Mouse (Mus musculus) erythroblast, embryonic 14.5 days (primary cell): ENCODE results near the gene Gmds.

Experiments used
- GATA1 ChIP-seq: IDR thresholded peaks from 2 replicates; pipeline ENCODE4 v1.6.1; 2012; ENCODE audit warnings: low read length, inconsistent platforms, mixed read lengths
- TAL1 ChIP-seq: IDR thresholded peaks from 3 replicates; pipeline ENCODE4 v1.6.1; 2012; ENCODE audit warnings: low read length, inconsistent platforms, mixed read lengths

DNA sequence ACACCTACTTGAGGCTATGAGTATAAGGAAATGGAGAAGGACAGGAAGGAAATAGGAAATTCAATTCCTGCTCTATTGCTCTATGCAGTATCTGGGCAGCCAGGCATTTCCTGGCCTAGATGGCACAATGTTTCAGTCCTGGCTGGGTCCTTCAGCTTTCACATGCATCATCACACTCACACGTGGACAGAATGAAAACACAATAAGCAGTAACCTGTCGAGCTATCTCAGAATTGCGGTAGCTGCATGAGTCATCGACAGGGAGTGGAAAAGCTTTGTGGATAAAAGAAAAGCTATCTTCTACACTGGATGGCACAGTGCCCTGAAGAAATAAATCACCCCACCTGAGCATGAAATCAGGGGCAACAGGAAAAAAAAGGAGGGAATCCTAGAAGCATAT lies 96.3 kb downstream of the Gmds start:
- no peak for TF ChIP-seq TAL1
- TF ChIP-seq GATA1, result no peak
